Comparison of ENCODE assay signal across 11 mouse cellular contexts in the genomic region with DNA sequence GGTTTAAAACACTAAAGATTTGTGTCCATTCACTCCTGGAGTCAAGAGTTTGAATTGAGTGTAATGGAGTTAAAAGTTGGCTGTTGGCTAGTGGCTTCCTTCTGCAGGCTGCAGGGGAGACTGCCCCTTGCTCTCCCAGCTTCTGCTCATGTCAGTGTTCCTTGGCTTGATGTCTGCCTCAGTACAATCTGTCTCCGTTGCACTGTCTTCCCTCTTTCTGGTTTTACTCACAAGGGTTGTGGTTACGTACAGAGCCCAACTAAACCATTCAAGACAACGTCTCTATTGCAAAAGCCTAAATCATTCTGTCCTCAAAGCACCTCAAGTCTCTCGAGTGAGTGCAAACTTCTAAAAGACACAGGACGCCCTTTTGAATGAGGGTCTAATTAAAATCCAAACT.
"Had no signal": no experiment of that assay in that cellular context is flagged by ENCODE, and none has a peak within 500 bp of the region (broad histone marks: within the 10 kb centered on the region; RNA-seq: fewer than 3 reads in every experiment).

No protein-coding gene starts in this region.

- DNase-seq: retina, postnatal 1 day; right cerebral cortex, adult 18-20 months; right cerebral cortex, postnatal 14 days; right cerebral cortex, postnatal 25 days; spleen, adult 18-20 months; thymus, adult 18-20 months; thymus, adult 2 months; thymus, postnatal 14 days; thymus, postnatal 25 days; thymus, postnatal 36 days; thymus, postnatal 4 days had no signal
